Mouse (Mus musculus): ENCODE results near the gene Cxcr3. TPM values are rescaled to one million over a fixed set of nuclear protein-coding genes. Genes with fewer than 3 reads are reported as not detected.

The Cxcr3 gene
- 0.63 and 4.2 TPM in 2 replicates for total RNA-seq (2015; ENCODE audit: low replicate concordance)
- 1.7 TPM in 1 of 2 replicates, not detected in the other for total RNA-seq (2017; ENCODE audit: low replicate concordance)

DNA sequence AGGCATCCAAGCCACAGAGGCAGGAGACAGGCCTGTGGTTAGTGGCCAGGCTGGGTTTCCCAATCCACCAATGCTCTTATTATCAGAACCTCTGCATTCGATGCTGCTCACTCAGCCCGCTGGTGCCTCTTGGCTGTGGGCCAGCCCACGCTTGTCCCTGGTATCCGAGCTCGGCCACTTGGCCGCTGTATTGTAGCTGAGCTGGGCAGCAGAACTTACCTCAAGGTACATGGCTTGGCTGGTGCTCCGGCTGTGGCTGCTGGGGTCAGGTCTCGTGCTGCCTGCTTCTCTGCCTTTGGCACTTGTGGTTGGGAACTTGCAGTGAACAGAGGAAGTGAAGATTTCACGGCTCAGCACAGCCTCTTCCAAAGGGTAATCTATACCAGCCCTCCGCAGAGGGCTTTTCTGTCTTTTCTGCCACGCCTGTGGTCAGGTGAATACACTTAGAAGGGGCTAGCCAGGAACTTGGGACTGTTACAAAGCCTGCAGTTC lies at the start of gene Cxcr3:
Gene Cxcr3, minus strand, starts transcription at position 442 of the 492 bp plus-strand sequence.
- ATAC-seq (replicated peaks; ENCODE audit: low FRiP score, poor library complexity, severe bottlenecking): no peak

GRCm38 (mm10) chrX:101772035-101772434 lies 38.0 kb upstream of the Cxcr3 start:
- ATAC-seq (replicated peaks; ENCODE audit: low FRiP score, poor library complexity, severe bottlenecking): no peak

DNA sequence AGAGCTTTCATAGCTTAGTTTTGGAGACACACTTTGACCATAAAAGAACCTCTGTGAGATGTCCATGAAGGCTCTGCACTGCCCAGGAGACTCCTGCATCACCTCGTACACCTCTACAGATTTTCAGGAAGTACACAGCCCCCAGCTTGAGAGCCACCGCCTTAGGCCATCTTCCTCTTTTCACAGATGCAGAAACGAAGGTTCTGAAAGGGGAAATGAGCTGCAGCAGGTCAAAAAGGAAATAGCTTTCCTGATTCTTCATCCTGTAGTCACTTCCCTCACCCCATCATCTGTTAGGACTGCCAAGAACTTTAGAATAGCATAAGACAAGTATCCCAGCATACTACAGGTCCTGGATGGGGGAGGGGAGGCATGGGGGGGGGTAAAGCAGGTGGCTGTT lies 36.2 kb upstream of the Cxcr3 start:
- ATAC-seq (replicated peaks; ENCODE audit: low FRiP score, poor library complexity, severe bottlenecking): no peak

GRCm38 (mm10) chrX:101769478-101769877 lies 35.4 kb upstream of the Cxcr3 start:
- no peak for ATAC-seq (replicated peaks; ENCODE audit: low FRiP score, poor library complexity, severe bottlenecking)

- no peak for ATAC-seq (replicated peaks; ENCODE audit: low FRiP score, poor library complexity, severe bottlenecking)
Observed at GRCm38 (mm10) chrX:101767280-101767679, 33.2 kb upstream of the Cxcr3 start.

DNA sequence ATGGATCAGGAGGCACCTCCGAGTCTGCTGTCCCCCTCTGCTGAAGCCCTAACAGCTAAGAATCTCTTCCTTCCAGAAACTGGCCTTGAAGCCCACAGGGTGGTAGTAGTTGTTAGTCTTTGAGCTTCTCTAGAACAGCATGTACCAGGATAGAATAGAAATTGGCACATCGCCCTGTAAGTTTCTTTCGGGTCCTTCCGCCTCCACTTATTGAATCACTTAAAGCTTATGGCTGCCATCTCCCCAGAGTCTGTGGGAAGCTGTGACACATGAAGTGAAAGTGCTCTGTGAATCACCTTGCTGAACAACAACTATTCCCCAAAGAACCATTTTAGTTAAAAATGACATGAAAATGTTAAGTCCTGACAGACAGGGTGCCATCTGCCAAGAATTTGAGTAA lies 31.0 kb upstream of the Cxcr3 start:
- no peak for ATAC-seq (replicated peaks; ENCODE audit: low FRiP score, poor library complexity, severe bottlenecking)

DNA sequence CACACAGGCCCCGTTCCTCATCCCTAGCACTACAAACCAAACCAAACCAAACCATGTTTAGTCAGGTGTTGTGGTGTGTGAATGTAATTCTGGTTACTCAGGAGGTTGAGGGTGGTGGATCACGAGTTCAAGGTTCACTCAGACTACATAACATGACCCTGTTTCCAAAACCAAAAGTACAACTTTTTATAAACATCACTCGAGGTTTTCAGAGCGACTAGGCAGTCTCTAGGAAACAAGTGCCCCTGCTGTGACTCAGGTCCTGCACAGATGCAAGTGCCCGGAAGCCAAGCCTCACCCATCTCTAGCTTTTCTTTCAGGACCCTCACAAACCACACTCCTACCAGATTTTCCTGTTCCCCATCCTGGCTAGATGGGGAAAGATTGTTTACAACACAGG lies 30.6 kb upstream of the Cxcr3 start:
- no peak for ATAC-seq (replicated peaks; ENCODE audit: low FRiP score, poor library complexity, severe bottlenecking)

GRCm38 (mm10) chrX:101754478-101754877 lies 20.4 kb upstream of the Cxcr3 start:
- no peak for ATAC-seq (replicated peaks; ENCODE audit: low FRiP score, poor library complexity, severe bottlenecking)

- ATAC-seq (replicated peaks; ENCODE audit: low FRiP score, poor library complexity, severe bottlenecking): no peak
Observed at GRCm38 (mm10) chrX:101750144-101750543, 16.1 kb upstream of the Cxcr3 start.

DNA sequence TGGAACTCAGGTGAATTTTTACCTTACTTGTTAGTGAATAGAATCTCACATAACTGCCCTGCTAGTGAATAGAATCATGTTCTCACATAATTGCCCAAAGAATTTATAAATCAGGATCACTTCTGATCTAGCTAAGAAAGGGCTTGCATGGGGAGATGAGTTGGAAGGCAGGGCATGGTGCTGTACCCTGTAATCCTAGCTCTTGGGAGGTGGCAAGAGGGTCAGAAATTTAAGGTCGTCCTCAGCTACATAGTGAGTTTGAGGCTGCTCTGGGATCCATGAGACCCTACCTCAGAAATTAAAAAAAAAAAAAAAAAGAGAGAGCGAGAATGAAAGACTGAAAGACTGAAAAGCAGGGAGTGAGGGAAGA lies 7.0 kb upstream of the Cxcr3 start:
- no peak for ATAC-seq (replicated peaks; ENCODE audit: low FRiP score, poor library complexity, severe bottlenecking)

DNA sequence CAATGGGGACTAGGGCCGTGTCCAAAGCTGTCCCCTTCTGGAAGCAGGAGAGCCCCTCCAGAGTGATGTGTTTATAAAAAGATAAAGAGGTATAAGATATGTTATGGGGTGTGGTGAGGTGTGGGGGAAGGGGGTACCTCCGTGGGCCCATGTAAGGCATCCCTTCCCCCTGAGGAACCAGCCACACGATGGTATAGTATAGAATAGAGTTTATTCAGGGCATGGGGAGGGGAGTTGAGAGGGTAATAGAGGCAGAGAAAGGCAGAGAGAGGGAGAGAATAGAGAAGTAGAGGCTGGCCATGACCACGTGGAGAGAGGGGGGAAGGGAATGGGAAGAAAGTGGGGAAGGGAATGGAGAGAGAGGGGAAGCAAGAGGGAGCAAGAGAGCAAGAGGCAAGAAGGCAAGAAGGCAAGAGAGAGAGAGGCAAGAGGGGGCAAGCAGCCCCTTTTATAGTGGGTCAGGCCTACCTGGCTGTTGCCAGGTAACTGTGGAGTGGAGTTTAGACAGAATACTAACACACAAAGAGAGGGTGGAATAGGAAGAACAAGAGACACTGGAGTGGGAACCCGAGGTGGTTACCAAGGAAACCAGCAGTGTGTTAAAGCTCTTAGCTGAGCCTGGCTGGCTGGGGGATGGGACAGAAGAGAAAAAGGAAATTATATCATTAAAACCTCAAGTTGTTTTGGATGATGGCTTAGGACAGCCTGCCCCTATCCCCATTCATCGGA lies 6.4 kb upstream of the Cxcr3 start:
- no peak for ATAC-seq (replicated peaks; ENCODE audit: low FRiP score, poor library complexity, severe bottlenecking)

GRCm38 (mm10) chrX:101737201-101737600 lies 3.1 kb upstream of the Cxcr3 start:
- ATAC-seq (replicated peaks; ENCODE audit: low FRiP score, poor library complexity, severe bottlenecking): no peak

DNA sequence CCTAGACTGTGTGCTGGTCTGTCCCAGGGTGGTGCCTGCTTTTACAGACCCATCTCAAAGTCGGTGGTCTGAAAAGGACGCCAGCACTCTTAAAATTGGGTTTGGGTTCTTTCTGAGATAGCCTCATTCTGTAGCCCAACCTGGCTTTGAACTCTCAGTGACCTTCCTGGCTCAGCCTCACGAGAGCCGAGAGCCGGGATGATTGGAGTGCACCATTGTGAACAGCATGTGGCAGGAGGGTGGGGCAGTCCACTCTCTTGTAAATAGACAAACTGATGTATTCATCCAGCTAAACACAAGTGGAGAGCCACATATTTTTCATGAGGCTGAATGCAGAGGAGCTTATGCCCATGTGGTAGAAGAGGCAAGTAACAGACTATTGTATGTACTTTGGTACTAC lies 912 bp upstream of the Cxcr3 start:
- no peak for ATAC-seq (replicated peaks; ENCODE audit: low FRiP score, poor library complexity, severe bottlenecking)

GRCm38 (mm10) chrX:101733288-101733687 lies 781 bp downstream of the Cxcr3 start:
- ATAC-seq (replicated peaks; ENCODE audit: low FRiP score, poor library complexity, severe bottlenecking): no peak

DNA sequence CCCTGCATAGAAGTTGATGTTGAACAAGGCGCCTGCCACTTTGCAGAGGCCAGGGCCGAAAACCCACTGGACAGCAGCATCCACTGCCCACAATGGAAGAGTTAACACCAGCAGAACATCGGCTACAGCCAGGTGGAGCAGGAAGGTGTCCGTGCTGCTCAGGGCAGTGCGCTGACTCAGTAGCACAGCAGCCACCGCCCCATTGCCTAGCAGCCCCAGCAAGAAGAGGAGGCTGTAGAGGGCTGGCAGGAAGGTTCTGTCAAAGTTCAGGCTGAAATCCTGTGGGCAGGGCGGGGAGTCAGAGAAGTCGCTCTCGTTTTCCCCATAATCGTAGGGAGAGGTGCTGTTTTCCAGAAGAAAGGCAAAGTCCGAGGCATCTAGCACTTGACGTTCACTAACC lies 1.4 kb downstream of the Cxcr3 start:
- ATAC-seq (replicated peaks; ENCODE audit: low FRiP score, poor library complexity, severe bottlenecking): no peak

GRCm38 (mm10) chrX:101730010-101730409 lies 4.1 kb downstream of the Cxcr3 start:
- ATAC-seq (replicated peaks; ENCODE audit: low FRiP score, poor library complexity, severe bottlenecking): no peak

DNA sequence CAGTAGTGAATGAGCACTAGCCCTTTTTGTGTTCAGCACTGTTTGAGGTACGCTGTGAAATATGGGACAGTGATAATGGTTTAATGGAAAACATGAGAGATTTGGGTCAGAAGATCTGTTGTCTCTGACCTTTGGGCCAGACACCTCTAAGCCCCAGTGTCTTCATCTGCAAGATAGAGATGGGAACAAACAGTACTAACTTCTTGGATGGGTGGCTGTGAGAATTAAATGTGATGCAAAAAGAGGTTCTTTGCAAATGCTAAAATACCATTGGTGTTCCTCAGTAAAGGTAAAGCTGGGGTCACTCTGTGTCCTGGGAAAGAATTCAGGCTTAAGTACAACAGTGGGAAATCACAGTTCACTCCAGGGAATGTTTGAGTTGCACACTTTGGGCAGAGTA lies 13.7 kb downstream of the Cxcr3 start:
- ATAC-seq (replicated peaks; ENCODE audit: low FRiP score, poor library complexity, severe bottlenecking): no peak

GRCm38 (mm10) chrX:101705111-101705510 lies 29.0 kb downstream of the Cxcr3 start:
- no peak for ATAC-seq (replicated peaks; ENCODE audit: low FRiP score, poor library complexity, severe bottlenecking)

DNA sequence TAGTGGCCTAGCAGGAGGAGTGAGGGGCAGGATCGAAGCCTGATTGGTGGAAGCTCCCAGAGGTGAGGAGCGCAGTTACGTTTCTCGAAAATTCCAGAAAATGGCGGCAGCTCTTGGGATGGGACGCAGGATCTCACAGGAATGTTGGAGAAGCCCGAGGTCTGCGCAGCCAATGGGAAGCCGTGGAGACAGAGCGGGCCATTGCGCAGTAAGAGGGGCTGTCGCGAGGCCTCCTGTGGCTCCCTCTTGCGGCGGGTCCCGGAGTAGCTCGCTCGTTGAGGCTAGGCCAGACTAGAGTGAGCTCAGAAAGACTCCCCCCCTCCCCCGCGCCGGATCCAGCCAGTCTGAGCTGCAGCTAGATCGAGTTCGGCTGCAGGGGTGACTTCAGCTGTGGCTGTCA lies 35.8 kb downstream of the Cxcr3 start:
- no peak for ATAC-seq (replicated peaks; ENCODE audit: low FRiP score, poor library complexity, severe bottlenecking)

GRCm38 (mm10) chrX:101697537-101697936 lies 36.5 kb downstream of the Cxcr3 start:
- ATAC-seq (replicated peaks; ENCODE audit: low FRiP score, poor library complexity, severe bottlenecking): no peak

GRCm38 (mm10) chrX:101695686-101696085 lies 38.4 kb downstream of the Cxcr3 start:
- no peak for ATAC-seq (replicated peaks; ENCODE audit: low FRiP score, poor library complexity, severe bottlenecking)

Data from erythroblast, adult 5-6 weeks (primary cell).